Mouse (Mus musculus) stomach, embryonic 14.5 days (tissue): Measurements from ENCODE around the gene Fgd6. TPM values are rescaled to one million over a fixed set of nuclear protein-coding genes. Genes with fewer than 3 reads are reported as not detected.

Experiments used
- ATAC-seq: fragments of 200-750 bp; cut with Nextera tagmentation; 2 replicates; pipeline ENCODE4 v1.8.0; 2017; ENCODE audit warnings: low read depth, moderate TSS enrichment; ENCODE audit not compliant: insufficient number of reproducible peaks, insufficient read depth, low FRiP score
- H3K27ac ChIP-seq: fragments of 300-500 bp; sonication (generic); 2 replicates; pipeline ENCODE4 v1.5.1; 2014; ENCODE audit warnings: mild to moderate bottlenecking, low read length, moderate library complexity, mixed read lengths
- H3K27me3 ChIP-seq: fragments of 300-500 bp; sonication (generic); 2 replicates; pipeline ENCODE4 v1.6.1; 2014; ENCODE audit warnings: low read length, control low read depth, mixed read lengths; ENCODE audit not compliant: control insufficient read depth, insufficient read depth
- H3K36me3 ChIP-seq: fragments of 300-500 bp; sonication (generic); 2 replicates; pipeline ENCODE4 v1.6.1; 2014; ENCODE audit warnings: mild to moderate bottlenecking, control low read depth, low read length, moderate library complexity, mixed read lengths; ENCODE audit not compliant: control insufficient read depth, insufficient read depth
- H3K4me1 ChIP-seq: fragments of 300-500 bp; sonication (generic); 2 replicates; pipeline ENCODE4 v1.6.1; 2014; ENCODE audit warnings: low read length, control low read depth, mixed read lengths; ENCODE audit not compliant: control insufficient read depth, insufficient read depth
- H3K4me2 ChIP-seq: fragments of 300-500 bp; sonication (generic); replicated peaks from 2 replicates; pipeline ENCODE4 v1.6.1; 2014; ENCODE audit warnings: low read depth, low read length, control low read depth
- H3K4me3 ChIP-seq: fragments of 300-500 bp; sonication (generic); 2 replicates; pipeline ENCODE4 v1.5.1; 2014; ENCODE audit warnings: low read depth, low read length, control low read depth
- H3K9ac ChIP-seq: fragments of 300-500 bp; sonication (generic); replicated peaks from 2 replicates; pipeline ENCODE4 v1.6.1; 2014; ENCODE audit warnings: low read depth, mild to moderate bottlenecking, control low read depth, low read length, moderate library complexity, mixed read lengths
- H3K9me3 ChIP-seq: fragments of 300-500 bp; sonication (generic); 2 replicates; pipeline ENCODE4 v1.6.1; 2016; ENCODE audit warnings: low read depth, low read length, control low read depth; ENCODE audit not compliant: control insufficient read depth
- WGBS: fragments of 180-500 bp; shearing (Covaris S2); extraction: QIAGEN DNeasy Blood & Tissue Kit; methylation state at CpG from one replicate; pipeline ENCODE4 v1.1.7; 2014; 5-methylcytosine and 5-hydroxymethylcytosine counted together
- polyA plus RNA-seq: library from polyadenylated mRNA; unstranded; fragments of >200 nt; fragmentation: Nextera tagmentation; extraction: Ambion mirVana; gene quantifications from 2 replicates; pipeline ENCODE4 v1.2.1, GENCODE M21; 2014

The Fgd6 gene
- polyA plus RNA-seq, 1 experiment from 2014 or later, result 4.0 TPM

GRCm38 (mm10) chr10:94034876-94035657 lies 734 bp upstream of the Fgd6 start:
- Histone ChIP-seq H3K9me3 (no peaks in the 10 kb centered on the region), H3K27me3 (no peaks in the 10 kb centered on the region), H3K27ac (peak overlapping the region; percentile 39; the same call in 1 of the 2 replicates), H3K36me3 (peaks cover 4% of the 10 kb centered on the region), H3K9ac (peak overlapping the region; percentile 64), H3K4me3 (peak overlapping the region; percentile 80), H3K4me1 (peaks cover 7% of the 10 kb centered on the region; the same call in 1 of the 2 replicates), H3K4me2 (peak overlapping the region; percentile 46)
- peak; percentile 82 for ATAC-seq
- 1% methylated on average over 30 of the region's 30 CpGs for WGBS

GRCm38 (mm10) chr10:94036375-94036758 lies 566 bp downstream of the Fgd6 start:
- no peak for ATAC-seq
- H3K9ac ChIP-seq, result peak overlapping the region; percentile 63
- H3K36me3 ChIP-seq, result no peaks in the 10 kb centered on the region
- peak overlapping the region; percentile 74 for H3K27ac ChIP-seq
- H3K4me3 ChIP-seq, result peak overlapping the region; percentile 80
- peaks cover 7% of the 10 kb centered on the region; the same call in 1 of the 2 replicates for H3K4me1 ChIP-seq
- H3K4me2 ChIP-seq, result peak overlapping the region; percentile 71
- H3K9me3 ChIP-seq, result no peaks in the 10 kb centered on the region
- no peaks in the 10 kb centered on the region for H3K27me3 ChIP-seq
- WGBS, result under 1% methylated on average over 32 of the region's 32 CpGs

- 41% methylated on average over 9 of the region's 9 CpGs for WGBS
- no peak overlapping the region for H3K27ac ChIP-seq
- no peaks in the 10 kb centered on the region for H3K36me3 ChIP-seq
- no peaks in the 10 kb centered on the region for H3K27me3 ChIP-seq
- H3K4me2 ChIP-seq, result peak overlapping the region; percentile 71
- peak overlapping the region; percentile 80; the same call in 1 of the 2 replicates for H3K4me3 ChIP-seq
- H3K9ac ChIP-seq, result no peak overlapping the region
- ATAC-seq, result no peak
- H3K9me3 ChIP-seq, result no peaks in the 10 kb centered on the region
- H3K4me1 ChIP-seq, result peaks cover 7% of the 10 kb centered on the region; the same call in 1 of the 2 replicates
These were observed 1.4 kb downstream of the Fgd6 start for GRCm38 (mm10) chr10:94037196-94037595.

- WGBS, result 61% methylated on average over 4 of the region's 4 CpGs
- Histone ChIP-seq H3K4me2 (peak overlapping the region; percentile 71; the same call in 1 of the 2 replicates), H3K27me3 (no peaks in the 10 kb centered on the region), H3K4me1 (peaks cover 7% of the 10 kb centered on the region; the same call in 1 of the 2 replicates), H3K9me3 (no peaks in the 10 kb centered on the region), H3K9ac (no peak overlapping the region), H3K4me3 (no peak overlapping the region), H3K27ac (no peak overlapping the region), H3K36me3 (no peaks in the 10 kb centered on the region)
- ATAC-seq, result no peak
These were observed 1.8 kb downstream of the Fgd6 start for GRCm38 (mm10) chr10:94037596-94037995.

GRCm38 (mm10) chr10:94038366-94039260 lies 2.8 kb downstream of the Fgd6 start:
- no peak overlapping the region for H3K9ac ChIP-seq
- no peaks in the 10 kb centered on the region for H3K27me3 ChIP-seq
- H3K4me1 ChIP-seq, result peaks cover 7% of the 10 kb centered on the region; the same call in 1 of the 2 replicates
- H3K4me3 ChIP-seq, result no peak overlapping the region
- no peaks in the 10 kb centered on the region for H3K9me3 ChIP-seq
- no peak for ATAC-seq
- no peak overlapping the region for H3K4me2 ChIP-seq
- WGBS, result 50% methylated on average over 7 of the region's 7 CpGs
- no peaks in the 10 kb centered on the region for H3K36me3 ChIP-seq
- no peak overlapping the region for H3K27ac ChIP-seq

GRCm38 (mm10) chr10:94043908-94044307 lies 8.1 kb downstream of the Fgd6 start:
- H3K27ac ChIP-seq, result no peak overlapping the region
- ATAC-seq, result no peak
- H3K4me3 ChIP-seq, result no peak overlapping the region
- H3K9ac ChIP-seq, result no peak overlapping the region
- peaks cover 9% of the 10 kb centered on the region for H3K4me1 ChIP-seq
- H3K36me3 ChIP-seq, result no peaks in the 10 kb centered on the region
- H3K9me3 ChIP-seq, result no peaks in the 10 kb centered on the region
- H3K27me3 ChIP-seq, result no peaks in the 10 kb centered on the region
- WGBS, result 78% methylated on average over 10 of the region's 10 CpGs
- H3K4me2 ChIP-seq, result no peak overlapping the region

- Histone ChIP-seq H3K9me3 (no peaks in the 10 kb centered on the region), H3K27ac (no peak overlapping the region), H3K4me3 (no peak overlapping the region), H3K4me1 (peaks cover 20% of the 10 kb centered on the region), H3K27me3 (no peaks in the 10 kb centered on the region), H3K4me2 (no peak overlapping the region), H3K36me3 (no peaks in the 10 kb centered on the region), H3K9ac (no peak overlapping the region)
- ATAC-seq, result no peak
- 93% methylated on average over 13 of the region's 13 CpGs for WGBS
These were observed 9.5 kb downstream of the Fgd6 start for GRCm38 (mm10) chr10:94045301-94045700.

- Histone ChIP-seq H3K4me2 (no peak overlapping the region), H3K27me3 (no peaks in the 10 kb centered on the region), H3K4me1 (peaks cover 20% of the 10 kb centered on the region), H3K9ac (no peak overlapping the region), H3K9me3 (no peaks in the 10 kb centered on the region), H3K4me3 (no peak overlapping the region), H3K36me3 (no peaks in the 10 kb centered on the region), H3K27ac (no peak overlapping the region)
- WGBS, result 70% methylated on average over 1 of the region's 1 CpGs
- ATAC-seq, result no peak
These were observed 11.2 kb downstream of the Fgd6 start for GRCm38 (mm10) chr10:94047024-94047423.
